Mouse (Mus musculus) lung, postnatal 25 days (tissue): ENCODE measurements around the gene Cyth1.

Experiments
- DNase-seq: peaks from one replicate; pipeline ENCODE4 v3.0.0; 2022; ENCODE audit warnings: low spot score

Gene Cyth1

DNA sequence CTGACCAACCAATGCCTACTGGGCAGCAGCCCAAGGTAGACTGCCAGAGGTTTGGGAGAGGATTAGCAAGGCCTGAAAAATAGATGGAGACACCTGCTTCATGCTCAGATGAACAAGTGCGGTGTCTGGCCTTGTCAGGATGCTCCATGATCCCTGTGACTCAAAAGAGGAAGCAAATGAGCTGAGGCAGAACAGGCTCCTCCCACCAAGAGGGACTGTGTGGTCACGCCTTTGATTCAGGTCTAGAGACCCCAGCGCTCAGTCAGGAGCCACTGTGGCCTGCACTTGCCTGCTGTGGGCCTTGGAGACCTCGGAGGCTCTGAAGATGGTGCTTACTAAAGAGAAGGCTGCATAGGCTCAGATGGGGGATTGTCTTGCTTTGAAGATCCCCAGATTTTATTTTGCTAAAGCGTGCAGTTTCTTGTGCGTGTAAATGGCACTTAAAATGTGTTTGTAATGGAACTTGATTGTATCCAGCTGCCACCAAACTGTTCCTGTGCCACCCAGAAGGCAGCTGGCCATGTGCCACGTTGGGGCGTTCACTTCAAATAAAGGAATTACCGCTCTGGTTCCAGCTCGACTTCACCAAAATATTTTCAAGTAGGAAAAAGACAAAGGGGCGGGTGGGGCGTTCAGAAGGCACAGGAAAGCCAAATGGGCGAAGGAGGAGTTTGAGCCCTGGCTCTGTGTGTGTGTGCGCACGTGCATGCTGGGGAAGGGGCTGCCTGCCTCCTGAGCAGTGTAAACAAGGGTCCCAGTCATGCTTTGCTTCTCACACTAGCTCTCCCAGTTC lies 6.0 kb upstream of the Cyth1 start:
- DNase-seq: peak; percentile 78

DNA sequence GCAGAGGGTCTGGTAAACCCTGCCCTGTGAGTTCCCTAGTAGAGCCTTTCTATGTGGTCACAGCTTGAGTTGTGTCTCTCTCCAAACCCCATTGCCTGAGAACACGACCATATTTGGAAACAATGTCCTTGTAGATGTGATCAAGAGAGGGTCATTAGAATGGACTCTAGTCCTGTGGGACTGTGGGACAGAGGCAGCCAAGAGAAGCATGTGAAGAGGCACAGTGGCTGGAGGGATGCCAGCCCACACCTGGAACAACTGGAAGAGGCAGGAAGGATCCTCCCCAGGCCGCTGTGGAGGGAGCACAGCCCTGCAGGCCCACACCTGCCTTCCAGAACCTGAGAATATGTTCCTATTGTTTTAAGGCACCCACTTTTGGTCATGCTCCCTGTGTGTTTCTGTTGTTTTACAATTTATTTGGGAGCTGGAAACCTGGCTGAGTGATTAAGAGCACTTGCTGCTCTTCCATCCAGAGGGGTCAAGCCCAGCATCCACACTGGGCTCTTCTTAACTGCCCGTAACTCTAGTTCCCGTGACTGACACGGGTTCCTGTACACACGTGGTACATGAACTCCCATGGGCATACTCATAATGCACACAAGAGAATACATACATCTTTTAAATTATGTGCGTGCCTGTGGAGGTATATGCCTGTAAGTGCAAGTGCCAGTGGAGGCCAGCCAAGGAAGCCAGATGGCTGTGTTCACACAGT lies 5.2 kb upstream of the Cyth1 start:
- no peak for DNase-seq

DNA sequence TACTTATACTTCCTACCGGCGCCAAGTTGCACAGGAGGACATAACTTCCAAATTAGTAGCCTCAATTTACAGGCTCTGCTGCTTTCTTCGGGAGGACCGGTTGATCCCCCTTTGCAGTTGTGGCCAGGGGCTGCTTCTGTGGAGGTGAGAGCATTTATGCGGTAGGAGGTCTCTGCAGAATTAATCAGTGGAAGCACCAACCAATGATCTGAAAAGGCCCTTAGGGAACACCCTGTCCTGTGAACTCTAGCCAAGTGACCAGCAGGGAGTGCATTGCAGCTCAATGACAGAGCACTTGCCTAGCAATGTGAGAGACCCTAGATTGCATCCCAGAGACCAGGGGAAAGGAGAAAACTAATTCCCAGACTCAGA lies 606 bp upstream of the Cyth1 start:
- DNase-seq: peak; percentile 58

DNA sequence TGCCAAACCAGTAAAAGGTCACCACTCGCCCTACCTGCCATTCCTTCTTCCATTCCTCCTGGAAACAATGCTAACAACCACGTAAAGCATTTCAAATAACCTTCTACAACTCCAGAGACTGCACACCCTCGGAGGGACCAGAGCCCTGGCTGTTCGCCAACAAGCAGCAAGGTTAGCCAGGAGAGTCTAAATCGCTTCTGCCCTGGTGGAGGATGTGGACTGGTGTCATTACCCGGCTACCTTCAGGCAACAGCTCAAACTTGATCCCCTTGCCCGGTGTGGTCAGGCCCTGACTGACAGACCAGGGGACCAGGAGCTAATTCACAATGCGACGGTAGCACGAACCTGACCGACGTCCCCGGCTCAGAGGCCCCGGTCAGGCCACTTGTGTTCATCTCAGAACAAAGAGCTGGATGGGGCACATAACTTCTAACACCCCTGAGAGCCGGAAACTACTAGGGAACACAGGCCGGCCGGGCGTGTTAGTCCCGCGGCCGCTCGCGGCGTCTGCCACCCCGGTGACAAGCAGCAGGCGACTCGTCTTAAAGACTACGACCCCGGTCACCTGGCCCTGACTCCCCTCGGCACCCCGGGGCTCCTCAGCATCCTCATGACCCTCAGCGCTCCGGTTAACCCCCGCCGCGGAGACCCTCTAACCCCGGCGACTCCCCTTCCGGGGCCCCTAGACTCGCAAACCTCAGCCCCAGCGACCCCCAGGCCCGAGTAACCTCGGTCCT lies 865 bp downstream of the Cyth1 start:
- peak; percentile 59 for DNase-seq

DNA sequence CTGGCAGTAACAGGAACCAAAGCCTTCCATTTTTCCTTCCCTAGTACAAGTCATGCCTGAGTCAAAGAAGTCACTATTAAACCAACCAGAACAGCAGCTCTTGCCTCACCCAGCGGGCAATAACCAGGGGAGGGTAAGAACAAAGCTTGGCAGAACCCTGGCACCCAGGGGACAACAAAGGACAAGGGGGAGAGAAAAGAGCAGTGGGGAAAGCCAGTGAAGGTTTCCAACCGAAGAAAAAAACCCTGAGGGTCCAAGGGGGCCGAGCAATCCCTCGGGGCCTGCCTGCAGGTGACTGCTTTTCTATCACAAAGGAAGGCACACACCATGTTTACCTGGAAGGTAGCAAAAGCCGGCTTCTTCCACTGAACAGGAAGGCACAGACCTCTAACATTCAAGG lies 1.7 kb downstream of the Cyth1 start:
- no peak for DNase-seq

DNA sequence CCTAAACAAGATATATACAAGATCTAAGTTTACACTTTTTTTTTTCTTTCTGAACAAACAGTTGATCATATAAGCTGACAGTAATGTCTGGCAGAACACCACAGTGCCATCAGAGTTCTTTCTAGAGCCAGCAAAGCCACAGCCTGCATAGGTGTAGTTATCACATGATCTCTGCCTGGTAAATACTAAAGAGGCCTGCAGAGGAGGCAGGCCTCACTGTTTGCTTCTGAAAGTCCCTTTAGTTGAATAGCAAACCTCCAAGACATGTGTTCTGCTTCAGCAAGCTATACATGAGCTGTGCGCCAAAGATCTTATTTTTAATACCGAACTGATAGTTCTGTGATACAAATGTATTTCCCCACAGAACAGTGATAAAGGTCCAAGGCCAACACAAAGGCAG lies 3.3 kb downstream of the Cyth1 start:
- no peak for DNase-seq

DNA sequence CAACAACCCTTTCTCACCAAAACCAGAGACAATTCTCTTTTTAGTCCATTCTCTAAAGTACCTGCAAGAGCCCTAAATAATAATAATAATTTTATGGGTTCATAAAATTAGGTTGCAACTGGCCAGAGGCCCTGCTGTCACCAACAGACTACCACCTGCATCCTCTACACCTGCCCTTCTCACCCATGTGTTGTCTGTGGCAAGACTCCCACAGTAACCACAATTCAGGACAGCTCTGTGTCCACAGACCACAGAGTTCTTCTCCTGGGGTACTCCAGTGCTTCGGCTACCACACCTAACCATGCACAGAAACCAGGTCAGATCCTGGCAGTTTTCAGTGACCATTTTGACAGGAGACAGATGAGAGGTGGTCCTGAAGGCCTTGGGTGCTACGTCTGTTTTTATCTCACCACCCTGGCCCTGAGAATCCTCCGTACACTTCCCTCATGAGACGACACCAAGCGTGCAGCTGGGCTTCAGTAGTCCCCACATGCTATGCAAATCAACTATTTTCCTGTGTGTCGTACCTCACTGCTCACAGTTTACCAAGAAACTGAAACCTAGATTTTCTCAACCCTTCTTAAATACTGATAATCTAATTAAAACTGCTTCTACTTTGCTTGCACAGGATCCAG lies 4.6 kb downstream of the Cyth1 start:
- no peak for DNase-seq

DNA sequence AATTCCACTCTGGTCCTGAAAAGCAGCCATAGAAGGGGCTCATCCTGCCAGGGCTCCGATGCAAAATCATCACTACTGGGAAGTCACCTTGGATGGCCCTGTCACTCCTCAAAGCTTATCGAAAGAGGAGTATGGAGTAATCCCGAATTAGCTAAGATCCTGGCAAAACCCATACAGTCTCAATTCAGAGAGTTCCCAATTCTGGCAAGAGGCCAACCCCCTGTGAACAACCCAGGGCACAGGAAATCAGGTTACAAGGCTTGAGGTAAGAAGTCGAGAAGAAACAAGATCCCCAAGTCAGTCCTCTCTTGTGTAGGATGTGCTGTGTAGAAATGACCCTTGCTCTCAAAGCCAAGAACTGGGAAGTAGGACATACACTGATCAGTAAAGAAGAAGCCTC lies 5.9 kb downstream of the Cyth1 start:
- DNase-seq: no peak

DNA sequence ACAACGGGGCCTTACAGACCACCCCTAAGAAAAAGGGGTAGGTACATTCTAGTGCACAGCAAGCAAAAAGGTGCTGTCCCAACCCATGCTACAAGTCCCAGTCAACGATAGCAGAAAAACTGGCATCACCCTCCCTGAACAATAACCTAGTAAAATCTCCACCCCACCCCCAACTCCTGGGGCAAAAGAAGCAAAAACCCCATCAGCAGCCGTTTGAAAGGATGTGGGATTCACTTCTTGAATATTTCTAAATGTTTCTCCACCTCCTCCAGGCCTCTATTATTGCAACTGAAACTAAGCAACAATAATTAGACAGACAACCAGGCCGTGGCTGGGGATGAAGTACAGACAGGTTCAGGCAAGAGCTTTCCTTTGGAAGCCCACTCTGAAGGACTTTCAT lies 8.0 kb downstream of the Cyth1 start:
- DNase-seq: no peak

DNA sequence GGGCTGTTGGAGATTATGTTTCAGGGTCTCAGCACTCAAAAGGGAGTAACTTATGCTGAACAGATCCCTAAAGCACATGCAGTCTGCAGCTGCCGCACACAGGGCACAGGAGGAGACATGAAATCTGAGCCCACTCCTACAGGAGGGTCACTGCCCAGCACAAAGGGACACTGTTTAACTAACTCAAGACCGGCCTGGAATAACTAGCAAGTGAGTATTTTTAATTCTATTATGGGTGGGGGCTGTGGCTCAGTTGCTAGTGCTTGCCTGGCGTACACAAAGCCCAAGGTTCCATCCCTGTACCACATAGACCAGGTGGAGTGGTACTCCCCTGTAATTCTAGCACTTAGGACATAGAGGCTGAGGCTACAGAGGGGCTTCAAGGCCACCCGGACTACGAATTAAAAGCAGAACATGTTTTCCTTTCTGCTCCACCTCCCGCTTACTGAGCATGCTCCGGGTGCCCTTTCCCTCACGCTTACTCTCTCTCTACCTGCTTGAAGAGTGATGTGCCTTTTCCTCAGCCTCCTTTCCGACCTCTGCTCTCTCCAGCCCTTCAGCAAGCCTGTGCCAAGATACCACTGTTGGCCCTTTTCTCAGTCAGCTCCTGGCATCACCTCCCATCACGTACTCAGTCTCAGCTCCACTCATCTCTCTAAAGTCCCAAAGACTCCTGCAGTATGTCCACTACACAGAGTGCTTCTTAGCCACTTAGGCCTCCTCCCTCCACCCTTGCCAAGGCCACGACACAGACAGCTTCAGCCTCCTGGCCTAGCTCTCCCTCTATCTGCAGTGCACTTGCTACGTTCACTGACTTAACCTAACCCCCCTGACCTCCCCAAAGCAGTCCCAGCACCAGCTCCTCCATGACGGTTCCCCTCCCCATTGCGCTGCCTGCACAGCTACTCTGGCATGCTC lies 8.9 kb downstream of the Cyth1 start:
- no peak for DNase-seq

DNA sequence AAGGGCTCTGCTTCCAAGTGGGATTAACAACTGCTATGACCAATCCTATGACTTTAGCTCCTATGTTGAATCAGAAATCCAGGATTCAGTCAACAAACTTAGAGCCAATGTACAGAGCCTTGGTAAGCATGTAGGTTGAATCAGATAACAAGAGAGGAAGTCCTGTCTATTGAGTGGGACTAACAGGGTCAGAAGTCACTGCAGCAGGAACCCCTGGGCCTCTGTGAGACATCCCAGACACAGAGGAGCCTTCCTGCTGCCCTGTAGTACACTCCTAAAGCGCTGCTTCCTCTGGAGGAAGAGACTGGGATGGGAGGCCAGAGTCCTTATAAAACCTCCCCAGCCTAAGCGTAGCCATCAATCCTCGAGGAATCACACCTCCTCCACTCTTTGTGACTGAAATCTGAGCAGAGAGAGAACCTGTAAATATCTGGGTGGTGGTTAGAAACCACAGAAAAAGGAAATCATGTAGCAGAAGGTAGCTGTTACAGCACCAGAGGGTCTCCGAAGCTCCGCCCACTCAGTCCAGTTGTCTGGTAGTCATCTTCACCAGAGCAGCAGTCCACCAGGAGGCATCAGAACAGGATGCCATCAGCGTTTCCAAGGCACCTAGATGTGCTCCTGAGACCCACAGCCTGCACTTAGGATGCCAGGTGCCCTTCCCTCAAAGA lies 11.7 kb downstream of the Cyth1 start:
- peak; percentile 60 for DNase-seq

DNA sequence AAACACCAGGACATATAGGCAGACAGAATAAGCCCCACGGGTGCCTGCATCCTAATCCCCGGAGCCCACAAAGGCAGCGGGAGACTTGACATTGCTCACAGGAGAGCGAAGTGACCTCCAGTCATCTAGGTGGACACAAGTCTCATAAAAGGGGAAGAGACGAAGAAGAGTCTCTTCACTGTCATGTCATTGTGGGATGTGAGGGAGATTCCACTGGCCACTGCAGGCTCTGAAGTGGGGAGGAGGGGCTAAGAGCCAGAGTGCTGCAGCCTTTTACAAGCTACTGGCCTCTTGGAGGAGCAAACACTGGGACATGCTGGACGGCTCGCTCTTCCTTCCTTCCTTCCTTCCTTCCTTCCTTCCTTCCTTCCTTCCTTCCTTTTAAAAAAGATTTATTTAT lies 13.5 kb downstream of the Cyth1 start:
- no peak for DNase-seq

DNA sequence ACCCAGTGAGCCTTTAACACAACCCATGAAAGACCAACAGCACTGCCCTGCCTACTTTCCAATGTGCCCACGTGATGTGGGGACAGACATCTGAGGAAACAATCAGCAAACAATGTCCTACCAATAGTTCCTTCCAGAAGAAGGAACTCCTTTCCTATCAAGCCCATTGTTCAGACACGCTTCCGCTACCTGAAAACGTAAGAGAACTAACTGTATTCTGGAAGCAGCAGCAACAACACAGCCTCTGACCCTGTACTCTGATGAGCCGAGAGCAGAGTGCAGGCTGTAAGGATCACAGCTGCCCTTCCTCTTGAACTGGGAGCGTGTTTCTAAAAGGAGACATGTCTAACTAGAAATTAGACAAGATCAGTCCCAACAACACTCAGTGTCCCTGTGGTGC lies 13.9 kb downstream of the Cyth1 start:
- peak; percentile 72 for DNase-seq

DNA sequence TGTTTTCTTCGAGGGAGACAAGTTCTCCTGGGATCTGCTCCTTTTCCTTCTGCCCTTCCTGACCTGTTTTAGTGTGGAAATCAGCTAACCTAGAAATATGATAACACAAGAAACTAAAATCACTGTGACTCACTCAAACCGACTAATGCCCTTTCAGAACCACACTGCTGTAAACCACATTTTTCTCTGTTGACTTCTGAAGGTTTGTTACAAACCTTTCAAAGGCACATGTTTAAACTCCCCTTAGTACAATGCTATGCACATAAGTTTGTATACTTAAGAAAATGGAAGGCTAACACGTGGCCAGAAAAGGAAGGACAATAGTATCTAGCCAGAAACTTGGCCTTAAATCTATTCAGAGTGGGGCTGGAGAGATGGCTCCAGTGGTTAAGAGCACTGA lies 14.5 kb downstream of the Cyth1 start:
- no peak for DNase-seq

DNA sequence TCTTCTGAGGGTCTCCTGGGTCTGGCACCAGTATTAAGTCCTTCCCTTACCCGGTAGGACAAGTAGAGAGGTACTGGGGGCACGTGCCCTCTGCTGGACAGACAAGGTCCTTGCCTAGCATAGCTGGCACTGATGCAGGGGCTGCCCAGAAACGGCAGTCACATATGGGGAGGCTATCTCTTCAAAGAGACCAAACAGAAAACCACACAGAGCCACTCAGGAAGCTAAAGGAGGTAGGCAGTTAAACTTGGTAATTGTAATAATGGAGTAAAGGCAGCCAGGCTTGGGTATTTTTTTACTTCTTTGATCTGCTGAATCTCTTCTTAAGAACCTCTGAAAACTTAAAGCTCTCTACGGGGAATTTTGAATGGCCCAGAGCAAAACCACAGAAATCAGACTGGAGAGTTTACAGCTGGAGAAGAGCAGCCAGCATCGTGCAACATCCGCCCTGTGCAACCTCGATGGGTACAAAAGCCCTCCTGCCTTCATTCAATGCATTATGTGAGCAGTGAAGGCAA lies 16.0 kb downstream of the Cyth1 start:
- DNase-seq: peak; percentile 56

DNA sequence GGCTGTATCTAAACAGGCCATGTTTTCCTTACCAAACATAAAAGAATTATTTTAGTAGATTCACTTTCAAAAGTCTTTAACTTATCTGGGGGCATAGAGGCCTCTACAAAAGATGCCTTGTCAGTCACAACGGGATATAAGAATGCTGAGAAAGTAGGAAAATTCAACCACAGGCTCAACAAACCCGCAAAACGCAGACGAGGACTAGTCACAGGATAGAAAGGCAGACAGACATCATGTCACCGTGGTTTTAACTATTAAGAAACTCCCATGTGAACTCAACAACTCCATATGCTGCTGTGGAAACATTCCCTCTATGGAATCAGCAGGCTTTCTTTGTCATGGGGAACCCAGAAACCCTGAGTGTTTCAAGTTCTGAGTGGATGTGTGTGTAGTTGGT lies 18.5 kb downstream of the Cyth1 start:
- DNase-seq: no peak

DNA sequence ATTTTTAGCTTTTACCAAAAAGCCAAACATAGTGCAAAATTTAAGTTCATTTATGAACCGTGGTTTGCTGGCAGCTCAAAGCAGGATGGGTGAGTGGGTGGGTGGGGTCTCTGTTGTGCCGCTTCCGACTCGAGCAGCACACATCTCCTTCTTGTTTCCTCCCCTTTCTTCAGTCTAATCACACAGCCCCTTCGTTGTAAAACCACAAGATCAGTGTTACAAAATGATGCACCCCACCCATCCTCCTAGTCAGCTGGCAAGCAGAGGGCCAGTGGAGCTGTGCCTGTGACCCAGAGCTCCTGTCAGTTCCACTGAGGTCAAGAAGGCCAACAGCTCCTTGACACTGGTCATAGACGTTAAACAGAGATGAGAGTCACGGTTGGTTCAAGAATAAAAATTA lies 20.7 kb downstream of the Cyth1 start:
- DNase-seq: peak; percentile 68

DNA sequence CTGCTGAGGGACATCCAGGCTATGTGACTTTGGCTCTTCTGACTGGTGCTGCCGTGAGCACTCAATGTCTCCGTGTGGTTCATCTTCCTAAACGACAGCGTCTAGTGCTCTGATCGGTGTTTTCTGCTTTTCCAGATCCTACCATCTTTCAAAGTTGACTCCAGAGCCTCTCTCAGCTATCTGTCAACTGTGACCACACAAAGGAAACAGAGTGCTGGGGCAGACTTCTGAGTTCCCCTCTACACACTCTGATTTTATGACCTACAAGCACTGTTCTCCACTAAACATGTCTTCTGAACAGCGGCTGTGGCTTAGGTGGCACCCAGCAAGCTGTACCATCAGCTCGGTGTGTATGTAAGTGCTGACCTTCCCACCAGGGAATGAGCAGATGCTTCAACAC lies 21.5 kb downstream of the Cyth1 start:
- no peak for DNase-seq

DNA sequence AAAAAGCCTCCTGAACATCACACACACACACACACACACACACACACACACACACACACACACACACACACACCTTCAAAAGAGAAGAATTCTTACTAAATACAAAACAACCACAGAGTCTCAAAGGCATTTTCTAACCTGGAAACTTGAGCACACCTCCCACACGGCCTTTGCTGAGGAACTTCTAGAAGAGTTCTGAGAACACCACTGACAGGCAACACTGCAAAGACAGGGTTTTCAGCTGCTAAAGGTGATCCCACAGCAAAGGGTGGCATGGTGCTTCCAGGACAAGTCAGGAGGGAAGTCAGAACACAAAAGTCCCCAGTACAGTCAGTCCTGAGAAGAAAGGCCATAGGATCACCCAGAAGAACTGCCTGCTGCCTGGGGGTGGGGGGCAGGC lies 22.5 kb downstream of the Cyth1 start:
- no peak for DNase-seq

DNA sequence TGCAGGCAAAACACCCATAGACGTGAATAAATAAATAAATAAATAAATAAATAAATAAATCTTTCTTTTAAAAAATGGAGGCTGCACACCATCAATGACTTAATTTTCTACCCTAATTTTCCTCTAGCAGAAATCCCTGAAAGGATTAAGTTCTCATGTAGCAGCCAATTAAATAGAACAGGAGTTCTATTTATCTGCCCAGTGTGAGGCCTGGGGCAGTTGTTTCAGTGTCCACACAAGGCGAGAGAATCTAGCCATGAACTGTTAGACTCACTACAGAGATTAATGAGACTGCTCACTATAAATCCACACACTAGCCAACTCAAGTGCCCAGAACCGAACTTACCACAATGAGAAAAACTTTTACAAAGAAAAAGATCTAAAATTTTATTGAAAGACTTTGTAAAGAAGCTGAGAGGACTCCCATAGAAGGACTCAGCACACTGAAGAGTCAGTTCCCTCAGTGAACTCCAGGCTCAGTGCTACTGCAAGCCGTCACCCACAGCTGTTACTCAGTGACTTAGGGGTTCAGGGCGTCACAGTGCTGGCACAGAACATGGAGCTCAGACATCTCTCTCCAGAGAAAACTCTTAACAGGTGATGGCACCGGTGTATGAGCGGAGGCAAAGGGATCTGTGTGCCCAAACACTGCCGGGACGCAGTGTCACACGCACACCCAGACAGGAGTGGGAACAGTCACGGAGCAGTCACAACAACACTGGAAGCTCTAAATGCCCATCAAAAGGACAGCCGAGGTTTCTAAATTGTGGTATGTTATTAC lies 23.1 kb downstream of the Cyth1 start:
- DNase-seq: no peak
